Mouse (Mus musculus) small intestine, adult 2 months (tissue): ENCODE measurements at regions not wholly inside any gene's neighbourhood (a gene's known extent, or its start where the extent isn't known, plus 50 kb on each side); places are given as distances from the start of the nearest gene placed in this dataset.

Experiments used
- H3K27ac ChIP-seq: fragments of 200-500 bp; 2 replicates; pipeline ENCODE4 v1.5.1; 2012; ENCODE audit warnings: low read depth, low read length, control low read depth, inconsistent platforms; ENCODE audit not compliant: insufficient read depth
- H3K27me3 ChIP-seq: fragments of 200-500 bp; 2 replicates; pipeline ENCODE4 v1.6.1; 2012; ENCODE audit warnings: mild to moderate bottlenecking, moderate library complexity, low read length, inconsistent platforms; ENCODE audit not compliant: control insufficient read depth, insufficient read depth
- H3K36me3 ChIP-seq: fragments of 200-500 bp; 2 replicates; pipeline ENCODE4 v1.6.1; 2012; ENCODE audit warnings: mild to moderate bottlenecking, low read length, control low read depth, inconsistent platforms; ENCODE audit not compliant: control insufficient read depth, insufficient read depth
- H3K4me1 ChIP-seq: fragments of 200-500 bp; 2 replicates; pipeline ENCODE4 v1.6.1; 2012; ENCODE audit warnings: low read length, inconsistent platforms, mixed read lengths; ENCODE audit not compliant: control insufficient read depth, insufficient read depth, insufficient read length
- H3K4me3 ChIP-seq: fragments of 200-500 bp; 2 replicates; pipeline ENCODE4 v1.5.1; 2012; ENCODE audit warnings: low read depth, mild to moderate bottlenecking, control low read depth, inconsistent platforms, low read length, moderate library complexity
- CTCF ChIP-seq: fragments of 200-500 bp; IDR thresholded peaks from 2 replicates; pipeline ENCODE4 v1.5.1; 2012; ENCODE audit warnings: low read depth, mild to moderate bottlenecking, control low read depth, inconsistent platforms, low read length, moderate library complexity, mixed read lengths; ENCODE audit not compliant: insufficient replicate concordance, insufficient read length; ENCODE audit errors: extremely low read depth
- POLR2A ChIP-seq: fragments of 200-500 bp; IDR thresholded peaks from 2 replicates; pipeline ENCODE4 v1.6.1; 2012; ENCODE audit warnings: low read depth, mild to moderate bottlenecking, control low read depth, inconsistent platforms, low read length, moderate library complexity
- WGBS: fragments of 180-500 bp; shearing (Covaris S2); methylation state at CpG from one replicate; pipeline ENCODE4 v1.1.7; 2018; 5-methylcytosine and 5-hydroxymethylcytosine counted together

- WGBS: 70% methylated on average over 4 of the region's 4 CpGs
- TF ChIP-seq POLR2A (no peak), CTCF (no peak)
- Histone ChIP-seq H3K4me3 (no peak overlapping the region), H3K36me3 (no peaks in the 10 kb centered on the region), H3K27ac (no peak overlapping the region), H3K27me3 (no peaks in the 10 kb centered on the region), H3K4me1 (no peaks in the 10 kb centered on the region)
These were observed 717.8 kb downstream of the Bcl11a start for GRCm38 (mm10) chr11:24795510-24796211.

- no peak for TF ChIP-seq CTCF
- TF ChIP-seq POLR2A: no peak
- Histone ChIP-seq H3K27me3 (no peaks in the 10 kb centered on the region), H3K36me3 (no peaks in the 10 kb centered on the region), H3K27ac (no peak overlapping the region), H3K4me1 (no peaks in the 10 kb centered on the region), H3K4me3 (no peak overlapping the region)
- 28% methylated on average over 8 of the region's 8 CpGs for WGBS
These were observed 726.8 kb downstream of the Bcl11a start for GRCm38 (mm10) chr11:24804623-24805023.

GRCm38 (mm10) chr11:24829578-24830401 lies 751.9 kb downstream of the Bcl11a start:
- WGBS: 76% methylated on average over 13 of the region's 13 CpGs
- no peaks in the 10 kb centered on the region for H3K27me3 ChIP-seq
- H3K36me3 ChIP-seq: no peaks in the 10 kb centered on the region
- TF ChIP-seq CTCF (no peak), POLR2A (no peak)
- H3K27ac ChIP-seq: no peak overlapping the region
- H3K4me1 ChIP-seq: no peaks in the 10 kb centered on the region
- no peak overlapping the region for H3K4me3 ChIP-seq

GRCm38 (mm10) chr11:24830484-24830883 lies 752.6 kb downstream of the Bcl11a start:
- no peaks in the 10 kb centered on the region for H3K36me3 ChIP-seq
- no peaks in the 10 kb centered on the region for H3K4me1 ChIP-seq
- H3K27me3 ChIP-seq: no peaks in the 10 kb centered on the region
- WGBS: 80% methylated on average over 2 of the region's 2 CpGs
- no peak overlapping the region for H3K4me3 ChIP-seq
- TF ChIP-seq POLR2A: no peak
- TF ChIP-seq CTCF: no peak
- H3K27ac ChIP-seq: no peak overlapping the region

- TF ChIP-seq CTCF (no peak), POLR2A (no peak)
- Histone ChIP-seq H3K27ac (no peak overlapping the region), H3K4me1 (no peaks in the 10 kb centered on the region), H3K4me3 (no peak overlapping the region), H3K27me3 (no peaks in the 10 kb centered on the region), H3K36me3 (no peaks in the 10 kb centered on the region)
- WGBS: 68% methylated on average over 2 of the region's 2 CpGs
These were observed 766.2 kb downstream of the Bcl11a start for GRCm38 (mm10) chr11:24843839-24844738.

GRCm38 (mm10) chr11:24856991-24857390 lies 779.1 kb downstream of the Bcl11a start:
- no peaks in the 10 kb centered on the region for H3K27me3 ChIP-seq
- 77% methylated on average over 6 of the region's 6 CpGs for WGBS
- H3K36me3 ChIP-seq: no peaks in the 10 kb centered on the region
- no peaks in the 10 kb centered on the region for H3K4me1 ChIP-seq
- H3K27ac ChIP-seq: no peak overlapping the region
- no peak overlapping the region for H3K4me3 ChIP-seq
- TF ChIP-seq POLR2A (no peak), CTCF (no peak)
